Mouse (Mus musculus): ENCODE measurements around the gene Pald1. TPM values are rescaled to one million over a fixed set of nuclear protein-coding genes. Genes with fewer than 3 reads are reported as not detected.

Gene Pald1
- polyA plus RNA-seq (2012; rRNA removed) = 20.6 and 25.6 TPM in 2 replicates

DNA sequence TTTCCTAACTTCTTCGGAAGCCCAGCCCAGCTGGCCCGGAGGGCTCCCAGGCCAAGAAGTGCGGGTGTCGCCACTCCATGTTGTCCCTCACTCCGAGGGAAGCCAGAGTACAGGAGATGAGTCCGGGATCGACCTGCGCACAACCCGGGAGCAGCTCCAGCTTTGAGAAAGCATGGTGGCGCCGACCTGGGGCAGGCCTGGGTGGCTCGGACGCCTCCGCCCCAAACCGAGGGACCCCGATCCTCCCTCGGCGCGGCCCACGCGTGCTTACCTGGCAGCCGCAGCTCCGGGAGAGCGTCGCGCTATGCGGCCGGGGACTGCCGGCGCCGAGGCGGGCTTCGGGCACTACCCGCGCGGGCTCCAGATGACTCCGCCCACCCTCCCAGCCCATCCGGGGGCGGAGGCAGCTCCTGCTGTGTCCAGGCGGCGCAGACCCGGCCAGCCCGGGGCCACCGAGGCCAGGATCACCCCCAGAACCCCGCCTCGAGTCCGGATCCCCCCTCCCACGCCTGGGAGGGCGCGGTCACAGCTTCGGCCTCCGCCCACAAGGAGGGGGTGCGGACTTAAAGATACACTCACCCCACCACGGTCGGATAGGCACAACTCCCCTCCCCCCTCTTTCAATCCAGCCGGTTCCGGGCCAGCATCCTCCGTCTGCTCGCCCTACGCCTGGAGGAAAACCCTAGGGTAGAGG lies at the start of gene Pald1:
Gene Pald1 (minus strand): TSS at position 510 of the 694 bp plus-strand sequence.

GRCm38 (mm10) chr10:61417672-61418071 lies 34.3 kb upstream of the Pald1 start, which contains the start of gene Nodal:
TSS of gene Nodal (plus strand) at chr10:61417972.

GRCm38 (mm10) chr10:61297477-61297876 lies 85.9 kb downstream of the Pald1 start, which contains the start of gene Prf1:
TSS of gene Prf1 (plus strand) at chr10:61297833.

DNA sequence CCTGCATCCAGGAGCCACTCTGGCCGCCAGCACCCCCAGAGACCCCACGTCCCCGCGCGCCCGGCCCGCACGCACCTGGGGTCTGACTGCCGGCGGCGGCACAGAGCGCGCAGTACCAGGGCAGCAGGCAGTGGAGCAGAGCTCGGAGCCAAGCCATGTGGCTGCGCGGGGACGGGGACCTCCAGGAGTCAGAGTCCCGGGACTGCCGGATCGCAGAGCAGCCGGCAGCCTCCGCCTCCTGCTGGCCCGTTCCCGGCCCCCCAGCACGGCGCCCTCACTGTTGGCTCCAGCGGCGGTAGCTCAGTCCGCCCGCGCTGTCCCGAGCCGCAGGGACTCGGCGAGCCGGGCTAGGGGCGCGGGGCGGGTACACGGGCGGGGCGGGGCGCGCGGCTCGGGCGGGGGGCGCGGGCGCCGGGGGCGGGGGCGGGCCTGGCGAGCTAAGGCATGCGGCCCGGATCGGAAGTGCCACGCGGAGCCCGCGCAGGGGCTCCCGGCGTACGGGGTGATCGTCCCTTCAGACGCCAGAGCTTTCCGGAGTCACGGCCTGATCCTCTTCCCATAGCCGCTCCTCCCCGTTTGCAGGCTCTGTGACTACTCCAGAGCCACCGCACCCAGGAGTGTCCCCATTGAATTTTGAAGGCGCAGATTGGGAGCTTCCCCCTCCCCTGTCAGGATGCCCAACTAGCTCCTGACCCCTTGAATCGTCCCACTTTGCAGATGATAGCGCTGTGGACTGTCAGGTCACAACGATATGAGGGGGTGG lies 110.1 kb downstream of the Pald1 start, which contains the start of gene Adamts14:
Gene Adamts14 (minus strand): TSS at position 358 of the 763 bp plus-strand sequence.

Other genes starting within 250 kb of the Pald1 start
- 41.3 and 59.8 TPM in 2 replicates for gene Sgpl1, start 235.8 kb downstream of the Pald1 start, polyA plus RNA-seq (2012; rRNA removed)
- 0.05 and 0.10 TPM in 2 replicates for gene Tbata, start 211.6 kb downstream of the Pald1 start, polyA plus RNA-seq (2012; rRNA removed)
- gene Adamts14, start 110.1 kb downstream of the Pald1 start, polyA plus RNA-seq (2012; rRNA removed) = 1.0 and 1.3 TPM in 2 replicates
- gene Prf1, start 85.7 kb downstream of the Pald1 start, polyA plus RNA-seq (2012; rRNA removed) = not detected in 2 replicates
- 0.15 and 0.25 TPM in 2 replicates for gene Nodal, start 34.4 kb upstream of the Pald1 start, polyA plus RNA-seq (2012; rRNA removed)
- 50.4 and 65.5 TPM in 2 replicates for gene Eif4ebp2, start 69.1 kb upstream of the Pald1 start, polyA plus RNA-seq (2012; rRNA removed)
- 10.0 and 13.0 TPM in 2 replicates for gene Lrrc20, start 92.3 kb upstream of the Pald1 start, polyA plus RNA-seq (2012; rRNA removed)
- gene Npffr1, start 212.0 kb upstream of the Pald1 start, polyA plus RNA-seq (2012; rRNA removed) = 0.05 and 0.12 TPM in 2 replicates

All from central nervous system, embryonic 11.5 days (tissue).